Mouse (Mus musculus): ENCODE results near the gene Nol8.

Gene Nol8

DNA sequence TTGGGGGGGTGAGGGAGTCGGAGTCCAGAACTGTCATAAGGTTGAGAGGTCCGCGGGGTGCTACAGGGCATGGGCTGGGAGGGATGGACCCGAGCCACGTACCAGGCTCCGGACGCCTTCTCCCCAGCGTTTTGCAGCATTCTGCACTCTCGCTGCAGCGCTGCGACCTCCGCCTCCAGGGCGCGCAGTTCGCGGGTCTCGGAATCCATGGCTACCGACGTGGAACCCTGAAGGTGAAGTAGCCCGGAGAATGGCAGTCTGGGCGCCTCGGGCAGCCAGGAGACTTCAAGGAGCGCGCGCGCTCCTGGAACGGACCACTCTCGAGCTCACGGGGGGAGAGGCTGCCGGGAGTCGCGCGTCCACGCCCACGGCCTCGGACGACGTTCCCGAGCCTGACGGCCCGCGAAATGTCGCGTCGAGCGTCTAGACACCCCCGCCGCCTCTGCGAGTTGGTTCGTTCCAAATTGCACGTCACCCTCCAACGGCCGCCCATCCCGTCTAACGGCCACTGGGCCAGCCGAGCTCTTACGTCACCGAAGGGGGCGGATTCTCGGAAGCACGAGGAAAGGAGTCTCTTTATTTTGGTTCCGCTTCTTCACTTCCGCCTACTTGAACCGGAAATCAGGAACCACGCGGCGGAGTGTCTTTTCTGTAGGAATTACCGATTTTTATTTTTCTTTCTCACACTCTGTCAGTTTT, at the start of gene Nol8, which contains the start of gene Cenpp:
TSS of gene Nol8 (plus strand) at position 598 of the 699 bp plus-strand sequence.
TSS of gene Cenpp (minus strand) at position 305 of the 699 bp plus-strand sequence.
- CTCF ChIA-PET = interaction anchor here (1.1 kb wide), 1 partner anchor 30 kb away, joined by 3 read pairs; no protein-coding TSS in a partner anchor

DNA sequence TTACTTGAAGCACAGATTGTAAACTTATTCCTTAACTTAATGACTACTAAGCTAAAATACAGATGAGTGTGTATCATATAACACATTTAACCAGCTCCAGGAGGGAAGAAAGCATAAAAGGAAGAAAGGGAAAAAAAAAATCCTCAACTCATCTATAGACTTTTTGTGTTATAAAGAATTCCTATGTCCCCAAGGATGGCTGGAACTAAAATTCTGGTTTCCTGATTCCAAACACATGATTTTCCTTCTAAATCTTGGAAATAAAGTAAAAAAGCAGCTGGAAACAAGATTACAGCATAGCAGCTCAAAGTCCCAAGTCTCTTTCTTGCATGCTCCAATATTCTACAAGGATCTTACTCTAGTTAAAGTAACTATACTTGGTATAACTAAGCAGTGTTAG, 49.3 kb upstream of the Nol8 start:
- CTCF ChIA-PET = no interaction called here

DNA sequence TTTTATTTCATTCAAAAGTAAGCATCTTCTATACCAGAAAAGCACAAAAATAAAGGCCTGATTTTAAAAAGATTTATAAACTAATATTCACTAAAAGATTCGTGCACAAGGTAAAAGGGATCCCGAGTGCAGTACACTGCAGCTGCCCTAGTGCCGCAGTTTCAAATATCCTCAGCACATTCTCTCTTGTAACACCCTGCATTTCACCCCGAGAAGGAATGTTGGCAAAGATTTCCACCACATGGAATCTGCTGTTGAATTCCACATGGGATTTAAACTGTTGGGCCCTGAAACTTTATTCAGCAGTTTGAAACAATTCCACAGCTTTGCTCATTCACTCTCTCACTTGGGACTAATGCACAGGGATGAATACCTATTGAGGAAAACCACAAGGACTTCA, 45.2 kb upstream of the Nol8 start, which contains the start of gene Ogn:
TSS of gene Ogn (plus strand) at position 333 of the 400 bp plus-strand sequence.
- CTCF ChIA-PET = no interaction called here

DNA sequence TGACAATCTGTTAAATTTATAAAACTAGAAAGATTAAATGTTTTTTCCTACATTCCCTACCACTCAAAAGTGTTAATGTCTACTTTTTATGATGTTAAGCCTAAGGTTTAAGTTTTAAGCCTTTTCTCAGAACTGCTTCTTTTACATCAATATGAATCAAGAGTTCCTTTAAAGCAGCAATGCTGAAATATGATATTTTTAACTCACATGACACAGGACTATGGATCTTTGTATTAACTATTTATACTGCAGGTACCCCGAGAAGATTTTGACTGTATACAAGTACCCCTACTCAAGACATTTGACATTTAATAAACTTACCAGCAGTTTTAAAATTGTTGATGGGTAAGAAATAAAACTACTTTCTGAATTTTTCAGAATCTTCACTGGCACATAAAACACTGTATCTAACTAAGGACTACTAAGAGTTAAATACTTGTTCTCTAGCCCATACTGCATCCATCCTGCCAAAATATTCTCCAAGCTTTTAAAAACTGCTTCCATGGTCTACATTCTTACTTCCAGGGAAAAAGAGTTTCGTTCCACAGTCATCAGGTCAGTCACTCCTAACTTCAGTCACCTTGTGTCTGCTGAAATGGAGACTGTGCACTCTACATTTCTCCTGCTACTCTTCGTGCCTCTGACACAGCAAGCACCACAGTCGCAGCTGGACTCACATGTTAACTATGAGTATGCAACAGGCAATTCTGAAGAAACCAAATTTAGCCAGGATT, 44.1 kb upstream of the Nol8 start:
- CTCF ChIA-PET = no interaction called here

DNA sequence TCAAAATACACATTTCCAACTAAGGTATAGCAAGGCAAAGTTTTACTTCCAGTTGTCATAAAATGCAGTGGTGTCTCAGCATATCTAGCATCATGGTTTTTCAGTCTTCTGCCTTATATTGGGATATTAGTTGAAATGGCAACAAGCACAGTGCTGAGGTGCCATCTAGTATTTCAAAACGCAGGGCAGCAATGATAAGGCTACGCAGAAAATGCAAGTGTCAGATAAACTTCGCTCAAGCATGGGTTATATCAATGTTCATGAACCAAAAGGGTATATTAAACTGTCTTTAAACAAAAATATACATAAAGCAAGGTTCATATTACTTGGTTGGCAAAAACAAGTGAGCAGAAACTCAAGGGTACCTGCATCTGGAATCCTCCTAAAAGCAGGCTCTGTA, 35.9 kb upstream of the Nol8 start:
- CTCF ChIA-PET = no interaction called here

DNA sequence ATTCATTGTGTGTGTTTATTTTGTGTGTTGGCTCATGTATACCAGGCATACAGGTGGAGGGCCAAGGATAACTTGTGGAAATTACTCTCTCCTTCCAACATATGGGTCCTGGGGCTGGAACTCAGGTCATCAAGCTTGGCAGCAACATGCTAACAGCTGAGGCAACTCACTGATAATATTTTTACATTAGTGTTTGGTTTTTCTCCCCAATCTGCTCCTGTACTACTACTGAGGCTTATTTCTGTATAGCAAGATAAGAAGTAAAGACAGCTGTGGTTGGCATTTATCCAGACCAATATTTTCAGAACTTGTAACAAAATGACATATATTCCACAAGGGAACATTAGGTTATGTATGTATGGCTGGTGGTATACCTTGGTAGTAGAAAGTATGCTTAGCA, 34.5 kb upstream of the Nol8 start:
- CTCF ChIA-PET = no interaction called here

DNA sequence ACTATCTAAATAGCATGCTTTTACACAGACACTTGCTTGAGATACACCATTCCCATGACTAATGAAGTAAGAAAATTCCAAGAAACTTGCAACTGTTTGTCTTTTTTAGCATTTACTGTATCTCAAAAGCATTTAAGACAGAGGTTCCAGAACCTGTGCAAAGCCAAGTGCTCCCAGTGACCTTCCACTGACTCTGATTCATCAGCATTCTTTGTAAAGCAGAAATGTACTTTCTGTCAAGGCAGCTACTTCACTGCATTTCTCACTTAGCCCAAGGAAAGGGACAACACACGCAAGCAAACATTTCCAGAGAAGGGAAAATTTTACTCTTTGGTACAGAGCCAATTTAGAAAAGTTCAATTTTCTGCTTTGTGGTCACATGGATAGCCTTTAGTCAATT, 29.7 kb upstream of the Nol8 start:
- CTCF ChIA-PET = no interaction called here

DNA sequence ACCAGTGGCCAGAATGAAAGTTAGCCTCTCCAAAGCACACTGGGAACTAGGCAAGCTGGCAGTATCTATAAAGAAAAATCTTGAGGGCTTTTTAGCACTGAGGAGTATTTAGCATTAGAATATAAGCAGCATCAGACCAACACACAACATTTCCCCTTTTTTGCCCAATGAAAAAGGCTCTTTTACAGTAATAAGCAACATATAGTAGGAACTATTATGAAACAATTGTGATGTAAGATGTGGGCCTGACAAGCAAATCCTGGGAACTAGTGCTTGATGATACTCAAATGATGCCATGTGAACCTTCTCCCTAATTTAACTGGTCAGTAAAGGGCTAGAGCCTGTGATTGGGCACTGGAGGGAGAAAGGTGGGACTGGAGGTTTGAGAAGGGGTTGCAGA, 24.7 kb upstream of the Nol8 start:
- CTCF ChIA-PET = no interaction called here

DNA sequence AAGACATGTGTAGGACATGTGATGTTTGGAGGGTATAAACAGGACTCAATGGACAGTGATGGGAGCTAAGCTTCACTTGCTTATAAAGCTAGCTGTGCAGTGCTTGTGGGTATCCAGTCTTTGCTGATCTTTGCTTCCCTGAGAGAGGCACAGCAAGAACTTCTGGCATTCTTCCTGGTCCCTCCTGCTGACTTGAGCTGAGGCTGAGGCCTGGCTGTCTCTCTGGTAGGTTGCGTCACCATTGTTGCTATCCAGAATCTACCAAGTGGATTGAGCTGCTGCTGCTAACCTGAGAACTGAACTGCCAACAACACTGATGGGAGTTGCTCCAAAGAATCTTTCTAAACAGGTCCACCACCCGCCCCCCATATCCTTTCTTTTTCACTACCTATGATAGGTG, 23.8 kb upstream of the Nol8 start:
- CTCF ChIA-PET = no interaction called here

DNA sequence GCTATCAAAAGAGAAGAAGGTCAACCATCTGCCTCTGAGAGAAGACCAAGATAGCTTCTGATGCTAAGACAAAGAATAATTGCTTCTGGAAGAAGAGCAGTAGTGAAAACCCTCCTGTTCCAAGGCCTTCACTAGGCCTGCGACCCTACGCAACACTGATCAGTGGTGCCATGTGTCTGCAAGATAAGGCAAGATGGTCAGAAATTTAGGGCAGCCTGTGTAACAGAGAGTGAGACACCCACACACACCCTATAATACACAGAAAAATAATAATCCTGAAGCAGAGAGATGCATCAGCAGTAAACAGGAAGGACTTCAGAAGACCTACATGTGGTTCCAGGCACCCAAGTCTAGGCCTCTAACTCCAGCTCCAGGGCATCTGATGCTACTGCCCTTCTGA, 12.9 kb upstream of the Nol8 start:
- CTCF ChIA-PET = no interaction called here

DNA sequence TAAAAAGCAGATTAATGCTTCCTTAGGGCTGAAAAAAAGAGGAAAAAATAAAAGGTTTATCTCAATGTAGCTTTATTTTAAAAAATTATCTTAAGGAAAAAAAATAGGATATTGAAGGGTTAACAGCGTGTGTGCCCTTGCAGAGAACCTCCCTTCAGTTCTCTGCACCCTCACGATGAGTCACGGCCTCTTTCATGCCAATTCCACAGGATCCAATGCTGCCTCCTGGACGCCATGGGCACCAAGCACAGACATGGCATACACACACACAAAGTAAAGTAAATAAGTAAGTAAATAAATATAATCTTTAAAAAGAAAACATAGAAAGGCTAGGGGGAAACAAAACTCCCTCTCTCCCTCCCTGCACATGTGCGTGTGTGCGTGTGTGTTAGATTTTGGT, 10.2 kb upstream of the Nol8 start:
- CTCF ChIA-PET = no interaction called here

DNA sequence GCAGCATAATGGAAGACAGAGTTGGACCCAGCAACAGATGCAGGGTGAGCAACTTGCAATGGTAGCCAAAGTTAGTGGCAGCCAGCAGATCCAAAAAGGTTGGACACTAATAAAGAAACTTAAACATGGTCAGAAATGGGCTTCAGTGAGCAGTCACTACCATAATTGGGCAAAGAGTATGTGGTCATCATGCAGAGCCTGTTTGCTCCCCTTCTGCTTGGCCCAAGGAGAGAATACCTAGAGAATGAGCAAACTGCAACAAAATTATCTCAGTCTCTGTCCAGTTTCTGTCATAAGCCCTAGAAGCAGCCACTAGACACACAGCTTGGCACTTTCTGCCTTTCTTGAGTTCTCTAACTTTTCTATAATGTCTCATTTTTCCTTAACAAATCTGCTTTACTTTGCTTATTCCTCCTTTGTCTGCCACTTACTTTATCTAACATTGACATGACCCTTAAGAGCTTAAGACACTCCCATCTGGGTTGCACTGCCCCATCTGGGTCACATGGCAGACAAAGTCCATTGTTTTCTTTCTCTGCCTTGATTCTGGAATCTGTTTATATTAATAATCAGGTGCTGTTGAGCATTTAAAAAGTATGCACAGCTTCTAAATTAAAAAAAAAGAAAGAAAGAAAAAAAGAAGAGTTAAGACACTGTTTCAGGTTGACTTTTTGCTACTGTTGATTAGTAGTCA, 9.1 kb upstream of the Nol8 start:
- CTCF ChIA-PET = no interaction called here

DNA sequence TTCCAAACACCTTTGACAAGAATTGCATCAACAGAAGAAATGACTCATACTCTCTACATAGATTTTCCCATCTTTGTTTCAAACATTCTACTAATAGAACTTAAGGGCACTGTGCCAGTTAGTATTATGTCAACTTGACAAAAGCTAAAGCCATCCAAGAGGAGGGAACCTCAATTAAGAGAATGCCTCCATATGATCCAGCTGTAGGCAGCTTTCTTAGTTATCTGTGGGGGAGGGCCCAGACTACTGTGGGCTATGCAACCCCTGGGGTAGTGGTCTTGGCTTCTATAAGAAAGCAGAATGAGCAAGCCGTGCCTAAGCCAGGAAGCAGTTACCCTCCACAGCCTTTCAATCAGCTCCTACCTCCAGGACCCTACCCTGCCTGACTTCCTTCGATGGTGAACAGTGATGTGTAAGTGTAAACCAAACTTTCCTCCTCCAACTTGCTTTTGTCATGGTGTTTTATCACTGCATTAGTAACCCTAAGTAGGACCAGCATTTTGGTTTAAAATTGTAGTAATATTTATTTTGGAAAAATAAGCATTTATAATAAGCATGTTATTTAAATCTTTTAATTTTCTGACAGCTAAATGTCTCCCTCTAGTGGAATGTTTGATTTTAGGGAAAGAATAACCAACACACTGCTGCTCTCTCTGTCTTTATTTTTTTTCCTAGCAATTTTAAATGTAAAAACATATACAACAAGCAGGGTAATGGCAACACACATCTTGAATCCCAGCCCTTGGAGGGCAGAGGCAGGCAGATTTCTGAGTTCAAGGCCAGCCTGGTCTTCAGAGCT, 7.9 kb upstream of the Nol8 start:
- CTCF ChIA-PET = interaction anchor here (0.7 kb wide), 1 partner anchor 23 kb away, joined by 3 read pairs; no protein-coding TSS in a partner anchor

DNA sequence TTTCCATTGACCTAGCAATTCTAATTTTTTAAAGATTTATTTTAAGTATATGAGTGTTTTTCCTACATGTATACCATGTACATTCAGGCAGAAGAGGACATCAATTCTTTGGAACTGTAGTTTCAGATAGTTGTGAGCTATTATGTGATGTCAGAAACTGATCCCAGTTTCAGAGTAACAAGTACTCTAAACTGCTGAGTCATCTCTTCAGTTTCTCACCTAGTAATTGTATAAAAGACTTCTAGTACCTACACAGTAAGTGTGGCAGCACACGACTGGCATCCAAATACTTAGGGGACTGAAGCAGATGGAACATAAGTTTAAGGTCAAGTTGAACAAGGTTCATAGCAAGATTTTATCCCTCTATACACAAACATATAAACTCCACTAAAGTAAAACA, 6.9 kb upstream of the Nol8 start:
- CTCF ChIA-PET = interaction anchor here (1.1 kb wide), 1 partner anchor 126 kb away, joined by 3 read pairs; no protein-coding TSS in a partner anchor

DNA sequence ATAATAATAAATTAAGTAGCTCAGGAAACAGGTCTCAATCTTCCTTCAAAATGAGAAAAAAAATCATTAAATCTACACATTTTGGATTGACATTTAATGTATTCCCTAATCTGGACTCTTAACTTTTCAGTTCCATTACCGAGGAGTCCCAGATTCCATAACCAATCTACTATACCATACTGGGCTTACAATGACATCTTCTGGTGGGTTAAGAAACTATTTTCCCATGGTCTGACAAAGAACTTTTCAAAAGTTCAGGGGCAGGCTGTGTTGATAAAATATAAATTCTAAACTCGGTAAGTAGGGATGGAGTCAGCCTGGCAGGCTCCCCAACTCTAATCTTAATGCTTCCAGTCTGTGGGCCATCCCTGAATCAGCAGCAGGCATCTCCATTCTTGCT, 1.7 kb upstream of the Nol8 start:
- CTCF ChIA-PET = no interaction called here

DNA sequence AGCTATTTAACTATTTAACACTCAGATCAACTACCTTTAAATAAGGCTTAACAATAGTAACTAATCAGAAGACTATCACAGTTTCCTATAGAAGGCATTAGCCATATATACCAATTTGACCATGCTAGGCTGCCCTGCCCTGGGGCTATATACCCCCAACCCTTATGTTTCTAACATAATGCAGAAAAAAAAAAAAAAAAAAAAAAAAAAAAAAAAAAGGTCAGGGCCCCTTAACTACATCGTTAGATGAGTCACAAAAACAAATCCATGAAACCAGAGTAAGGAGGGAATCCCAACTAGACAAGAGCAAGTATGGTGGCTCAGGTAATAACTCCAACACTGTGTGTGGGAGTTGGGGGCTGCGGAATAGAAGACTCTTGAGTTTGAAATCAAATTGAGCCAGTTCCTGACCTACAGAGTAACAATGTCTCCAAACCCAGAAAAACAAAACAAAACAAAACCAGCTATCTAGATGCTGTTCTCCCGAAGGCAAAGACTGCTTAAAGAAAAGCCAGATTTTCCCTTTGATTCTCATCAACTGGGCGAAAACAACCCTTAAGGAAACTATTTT, 1.0 kb upstream of the Nol8 start:
- CTCF ChIA-PET = interaction anchor here (1.1 kb wide), 1 partner anchor 29 kb away, joined by 3 read pairs; no protein-coding TSS in a partner anchor

DNA sequence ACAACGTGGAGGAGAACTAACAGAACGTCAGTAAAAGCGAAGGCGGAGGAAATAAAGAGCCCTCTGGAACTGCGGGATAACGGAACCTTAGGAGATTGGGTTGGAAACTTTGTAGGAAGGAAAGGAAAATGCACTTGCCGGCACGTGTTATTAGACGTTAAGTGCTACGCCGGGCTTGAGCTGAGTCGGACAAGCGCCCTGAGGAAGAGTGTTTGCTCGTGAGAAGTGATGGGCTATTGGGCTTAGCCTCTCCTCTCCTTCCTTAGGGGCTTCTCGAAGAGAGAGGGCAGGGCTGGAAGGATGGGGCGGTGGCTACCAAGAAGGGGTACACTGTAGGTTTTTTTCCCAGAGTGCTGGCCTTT, 283 bp downstream of the Nol8 start:
- CTCF ChIA-PET = no interaction called here

DNA sequence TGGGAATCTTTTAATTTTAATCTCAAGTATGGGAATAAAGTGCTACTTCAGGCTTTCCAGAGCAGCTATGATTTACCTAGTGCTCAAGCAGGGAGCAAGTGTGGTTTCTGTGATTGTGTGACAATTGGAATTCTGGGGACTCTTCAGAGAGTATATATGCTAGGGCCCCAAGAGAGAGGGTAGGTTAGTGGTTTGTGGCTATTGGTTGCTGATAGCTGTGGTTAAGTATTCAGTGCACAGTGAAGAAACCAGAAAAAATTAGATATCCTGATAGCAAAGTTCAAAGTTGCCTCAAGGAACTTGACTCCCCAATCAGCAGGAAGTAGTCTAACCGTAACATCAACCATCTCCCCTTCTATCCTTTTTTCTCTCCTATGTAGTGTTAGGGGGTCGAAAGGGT, 24.9 kb downstream of the Nol8 start:
- CTCF ChIA-PET = no interaction called here

DNA sequence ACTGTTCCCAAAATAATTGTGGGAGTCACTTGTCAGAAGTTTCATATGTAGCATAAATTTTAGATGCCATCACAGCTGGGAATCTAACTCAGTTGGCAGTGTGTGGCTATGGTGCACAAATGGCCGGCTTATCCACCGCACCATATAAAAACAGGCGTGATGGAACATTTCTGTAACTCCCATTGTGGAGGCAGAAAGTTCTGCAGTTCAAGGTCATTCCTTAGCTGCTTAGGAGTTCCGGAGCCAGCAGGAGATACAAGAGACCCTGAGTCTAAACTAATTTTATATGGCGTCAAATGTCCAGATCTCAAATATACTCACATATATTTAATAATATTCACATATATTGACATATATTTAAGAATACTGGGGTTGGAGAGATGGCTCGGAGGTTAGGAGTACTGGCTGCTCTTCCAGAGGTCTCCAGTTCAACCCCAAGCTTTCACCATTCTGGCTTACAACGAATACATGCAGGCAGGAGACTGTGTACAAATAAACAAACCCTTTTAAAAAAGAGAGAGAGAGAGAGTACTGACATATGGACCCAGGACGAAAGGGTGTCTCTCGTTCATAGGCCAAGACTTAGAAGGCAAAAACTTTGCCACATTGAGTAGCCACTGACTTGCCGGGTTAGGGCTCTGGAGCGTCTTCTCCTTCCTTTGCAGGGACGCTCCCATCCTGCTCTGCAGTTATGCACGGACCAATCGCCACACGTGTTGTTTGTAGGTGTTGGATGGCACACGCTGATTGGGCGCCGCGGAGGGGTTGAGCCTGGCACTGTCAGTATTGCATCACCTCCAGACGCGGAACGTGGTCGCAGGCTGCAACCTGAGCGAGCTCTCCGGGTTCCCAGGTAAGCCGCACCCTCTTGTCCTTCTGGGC, 28.7 kb downstream of the Nol8 start, which contains the start of gene Iars:
TSS of gene Iars (plus strand) at position 750 of the 882 bp plus-strand sequence.
- CTCF ChIA-PET = no interaction called here

DNA sequence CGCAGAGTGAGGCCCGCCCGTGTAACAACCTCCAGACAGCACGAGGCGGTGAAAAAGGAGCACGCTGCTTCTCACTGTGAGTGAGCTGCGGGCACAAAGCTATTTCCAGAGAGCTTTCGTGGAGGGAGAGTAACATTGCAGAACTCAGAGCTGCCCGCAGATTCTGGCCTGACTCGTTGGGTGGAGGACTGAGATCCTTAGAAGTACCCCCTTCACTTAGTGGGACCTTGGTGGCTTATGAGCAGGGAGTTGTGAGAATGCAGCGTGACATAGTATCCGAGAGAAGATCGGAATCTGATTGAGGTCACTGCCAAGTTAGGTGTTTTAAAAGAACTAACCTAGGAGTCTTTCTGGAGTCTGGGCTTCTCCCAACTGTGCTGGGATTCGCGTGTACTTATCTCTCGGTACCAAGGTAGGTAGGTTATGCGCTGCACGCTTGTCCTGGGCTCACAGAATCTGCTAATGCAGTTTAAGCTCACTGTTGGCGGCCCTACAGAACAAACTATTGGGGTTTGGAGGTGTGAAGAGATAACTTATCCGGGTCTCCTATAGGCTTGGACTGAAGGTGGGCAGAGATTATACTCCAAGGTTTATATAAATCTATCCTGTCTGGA, 29.5 kb downstream of the Nol8 start:
- CTCF ChIA-PET = no interaction called here
